Mouse (Mus musculus) thymus, postnatal 25 days (tissue): ENCODE data around the gene Stra6.

Source experiments
- DNase-seq: peaks from one replicate; pipeline ENCODE4 v3.0.0; 2022

Stra6 gene

GRCm38 (mm10) chr9:58051937-58052336 is 11.7 kb upstream of the Stra6 start:
- DNase-seq: no peak

- DNase-seq: peak; percentile 74
Observed at GRCm38 (mm10) chr9:58053102-58053501, 10.5 kb upstream of the Stra6 start.

- DNase-seq: no peak
Observed at GRCm38 (mm10) chr9:58053544-58053943, 10.0 kb upstream of the Stra6 start.

GRCm38 (mm10) chr9:58054032-58054431 is 9.6 kb upstream of the Stra6 start:
- no peak for DNase-seq

GRCm38 (mm10) chr9:58055666-58056065 is 7.9 kb upstream of the Stra6 start:
- no peak for DNase-seq

- DNase-seq: no peak
Observed at GRCm38 (mm10) chr9:58059920-58060319, 3.7 kb upstream of the Stra6 start.

- DNase-seq: peak; percentile 59
Observed at GRCm38 (mm10) chr9:58060677-58061667, 2.6 kb upstream of the Stra6 start.

GRCm38 (mm10) chr9:58065532-58065931 is 1.9 kb downstream of the Stra6 start:
- no peak for DNase-seq

GRCm38 (mm10) chr9:58065977-58066730 is 2.6 kb downstream of the Stra6 start:
- DNase-seq: no peak

GRCm38 (mm10) chr9:58066731-58067095 is 3.1 kb downstream of the Stra6 start:
- no peak for DNase-seq

GRCm38 (mm10) chr9:58067546-58067945 is 4.0 kb downstream of the Stra6 start:
- DNase-seq: no peak

GRCm38 (mm10) chr9:58074561-58074960 is 11.0 kb downstream of the Stra6 start:
- DNase-seq: no peak

- DNase-seq: no peak
Observed at GRCm38 (mm10) chr9:58084586-58084985, 21.0 kb downstream of the Stra6 start.

GRCm38 (mm10) chr9:58085074-58085473 is 21.5 kb downstream of the Stra6 start:
- no peak for DNase-seq

- DNase-seq: no peak
Observed at GRCm38 (mm10) chr9:58086203-58086602, 22.6 kb downstream of the Stra6 start.

GRCm38 (mm10) chr9:58086861-58087260 is 23.3 kb downstream of the Stra6 start:
- no peak for DNase-seq

- no peak for DNase-seq
Observed at GRCm38 (mm10) chr9:58087277-58087998, 23.9 kb downstream of the Stra6 start.

GRCm38 (mm10) chr9:58091623-58092425 is 28.2 kb downstream of the Stra6 start:
- DNase-seq: no peak

- DNase-seq: no peak
Observed at GRCm38 (mm10) chr9:58092581-58093269, 29.1 kb downstream of the Stra6 start.

- DNase-seq: no peak
Observed at GRCm38 (mm10) chr9:58093776-58094175, 30.2 kb downstream of the Stra6 start.

- DNase-seq: no peak
Observed at GRCm38 (mm10) chr9:58095977-58096376, 32.4 kb downstream of the Stra6 start.
